In genomic region chr4:134002903-134003302, GRCm38 (mm10) we compare ENCODE assay signal across 14 mouse cellular contexts. TPM values are rescaled to one million over a fixed set of nuclear protein-coding genes. Genes with fewer than 3 reads are reported as not detected.
"Had no signal": no experiment of that assay in that cellular context is flagged by ENCODE, and none has a peak within 500 bp of the region (broad histone marks: within the 10 kb centered on the region; RNA-seq: fewer than 3 reads in every experiment).

No protein-coding gene starts in this region.

- H3K9me3 ChIP-seq: limb, embryonic 13.5 days had no signal

- H3K9ac ChIP-seq: limb, embryonic 13.5 days; liver, embryonic 14.5 days had no signal

- DNase-seq: kidney, postnatal 10 days; kidney, postnatal 4 days; left cerebral cortex, postnatal 4 days; lung, adult 18-20 months; thymus, postnatal 4 days had no signal

- H3K36me3 ChIP-seq: limb, embryonic 13.5 days had no signal

- H3K27me3 ChIP-seq: limb, embryonic 13.5 days had no signal

- H3K4me2 ChIP-seq: limb, embryonic 13.5 days had no signal

- H3K27ac ChIP-seq: layer of hippocampus, adult 2 months; limb, embryonic 13.5 days; liver, embryonic 14.5 days; stomach, postnatal 0 days had no signal

- H3K4me3 ChIP-seq: layer of hippocampus, adult 2 months; limb, embryonic 13.5 days; myocyte had no signal

RNA-seq across cellular contexts. Expression of gene Lin28a, which starts 15.7 kb away (rescaled TPM):
- polyA plus RNA-seq: kidney, embryonic 14.5 days; liver, adult 2 months; lung, embryonic 16.5 days; stomach, postnatal 0 days had no signal

RNA-seq across cellular contexts. Expression of gene Zfp683, which starts 50.7 kb away (rescaled TPM):
- polyA plus RNA-seq: kidney, embryonic 14.5 days; limb, embryonic 13.5 days; lung, embryonic 16.5 days; myocyte; neural tube, embryonic 11.5 days; stomach, postnatal 0 days had no signal
